Mouse (Mus musculus): ENCODE measurements around the gene Alg14.

Alg14 gene

GRCm38 (mm10) chr3:121291560-121292258, at the start of gene Alg14:
Gene Alg14 (plus strand): TSS chr3:121291773.
- DNase-seq (ENCODE audit: low spot score), result peak; percentile 91

GRCm38 (mm10) chr3:121242111-121242936, 49.2 kb upstream of the Alg14 start:
- no peak for DNase-seq (ENCODE audit: low spot score)

- no peak for DNase-seq (ENCODE audit: low spot score)
Measured at GRCm38 (mm10) chr3:121242941-121243340, 48.6 kb upstream of the Alg14 start.

GRCm38 (mm10) chr3:121250048-121250447, 41.5 kb upstream of the Alg14 start:
- no peak for DNase-seq (ENCODE audit: low spot score)

GRCm38 (mm10) chr3:121250576-121251433, 40.8 kb upstream of the Alg14 start:
- no peak for DNase-seq (ENCODE audit: low spot score)

GRCm38 (mm10) chr3:121255501-121255900, 36.1 kb upstream of the Alg14 start:
- DNase-seq (ENCODE audit: low spot score), result no peak

- DNase-seq (ENCODE audit: low spot score), result no peak
Measured at GRCm38 (mm10) chr3:121256131-121256530, 35.4 kb upstream of the Alg14 start.

- no peak for DNase-seq (ENCODE audit: low spot score)
Measured at GRCm38 (mm10) chr3:121257418-121257817, 34.2 kb upstream of the Alg14 start.

- no peak for DNase-seq (ENCODE audit: low spot score)
Measured at GRCm38 (mm10) chr3:121258521-121259478, 32.8 kb upstream of the Alg14 start.

- no peak for DNase-seq (ENCODE audit: low spot score)
Measured at GRCm38 (mm10) chr3:121260041-121260440, 31.5 kb upstream of the Alg14 start.

GRCm38 (mm10) chr3:121260831-121261230, 30.7 kb upstream of the Alg14 start:
- DNase-seq (ENCODE audit: low spot score), result no peak

- no peak for DNase-seq (ENCODE audit: low spot score)
Measured at GRCm38 (mm10) chr3:121261251-121261650, 30.3 kb upstream of the Alg14 start.

- DNase-seq (ENCODE audit: low spot score), result no peak
Measured at GRCm38 (mm10) chr3:121261939-121262520, 29.5 kb upstream of the Alg14 start.

GRCm38 (mm10) chr3:121262521-121263204, 28.9 kb upstream of the Alg14 start:
- peak; percentile 37 for DNase-seq (ENCODE audit: low spot score)

- no peak for DNase-seq (ENCODE audit: low spot score)
Measured at GRCm38 (mm10) chr3:121263205-121263548, 28.4 kb upstream of the Alg14 start.

GRCm38 (mm10) chr3:121264242-121264641, 27.3 kb upstream of the Alg14 start:
- no peak for DNase-seq (ENCODE audit: low spot score)

GRCm38 (mm10) chr3:121267283-121267682, 24.3 kb upstream of the Alg14 start:
- no peak for DNase-seq (ENCODE audit: low spot score)

GRCm38 (mm10) chr3:121272577-121272976, 19.0 kb upstream of the Alg14 start:
- DNase-seq (ENCODE audit: low spot score), result no peak

- DNase-seq (ENCODE audit: low spot score), result no peak
Measured at GRCm38 (mm10) chr3:121274010-121274409, 17.6 kb upstream of the Alg14 start.

- no peak for DNase-seq (ENCODE audit: low spot score)
Measured at GRCm38 (mm10) chr3:121277009-121277408, 14.6 kb upstream of the Alg14 start.

Measured in ovary, postnatal 14 days (tissue).